Mouse (Mus musculus): ENCODE measurements at regions not wholly inside any gene's neighbourhood (a gene's known extent, or its start where the extent isn't known, plus 50 kb on each side); places are given as distances from the start of the nearest gene placed in this dataset.
"Not testable (repeated sequence)": the region's sequence is repeated elsewhere in the genome, so short reads cannot be mapped to it uniquely, and the experiment has no call there.

DNA sequence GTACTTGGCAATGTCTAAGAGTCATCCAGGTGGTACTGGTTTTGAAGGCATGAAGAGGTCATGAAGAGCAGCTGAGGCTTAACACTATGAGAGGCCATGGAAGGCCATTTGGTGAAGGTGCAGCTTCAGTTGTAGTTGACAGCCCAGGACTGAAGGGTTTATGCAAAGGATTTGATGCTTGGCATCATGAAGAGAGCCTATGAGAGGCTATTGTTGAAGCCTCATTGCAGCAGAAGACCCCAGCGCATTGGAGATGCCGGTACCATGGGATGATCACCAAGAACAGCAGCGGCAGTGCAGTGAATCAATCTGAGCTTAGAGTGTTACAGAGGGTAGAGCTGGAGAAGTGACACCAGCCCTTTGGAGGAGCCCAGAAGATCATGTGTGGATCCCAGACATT is 60.7 kb upstream of the Atp1b1 start:
- Histone ChIP-seq H3K9me3 (ENCODE audit: control insufficient read depth, insufficient read depth, low read depth, low read length) (no peaks in the 10 kb centered on the region), H3K27ac (ENCODE audit: insufficient read depth, low read depth, low read length, poor library complexity, severe bottlenecking) (no peak overlapping the region), H3K4me1 (ENCODE audit: control insufficient read depth in 2 of 2, insufficient read depth in 2 of 2, low read length in 2 of 2, poor library complexity in 1 of 2) (peaks cover 0 to 17% of the 10 kb centered on the region in 2 experiments; a peak in 3 of 4 replicates), H3K4me3 (ENCODE audit: insufficient read depth in 1 of 2, low read depth in 1 of 2, low read length in 2 of 2, poor library complexity in 1 of 2, severe bottlenecking in 1 of 2) (no peak overlapping the region), H3K36me3 (ENCODE audit: control insufficient read depth, insufficient read depth, low read length, poor library complexity, severe bottlenecking) (no peaks in the 10 kb centered on the region), H3K9ac (ENCODE audit: insufficient read depth, low read depth, low read length, poor library complexity, severe bottlenecking) (no peak overlapping the region)
- DNase-seq (ENCODE audit: low read depth, low spot score): no peak
- TF ChIP-seq ZNF384 (IDR thresholded peaks at IDR 0.05; ENCODE audit: low read depth, low read length) (no peak), CHD2 (IDR thresholded peaks at IDR 0.05; ENCODE audit: low read depth, low read length) (no peak), HCFC1 (IDR thresholded peaks at IDR 0.05; ENCODE audit: borderline replicate concordance, insufficient read depth, low read length) (no peak), ZC3H11A (IDR thresholded peaks at IDR 0.05; ENCODE audit: borderline replicate concordance, low read depth, low read length) (no peak)
- in situ Hi-C loops (cut with MboI; ENCODE audit: low sequenced_read_pairs in 2 of 2, unreplicated experiment in 2 of 2): no loop called here

DNA sequence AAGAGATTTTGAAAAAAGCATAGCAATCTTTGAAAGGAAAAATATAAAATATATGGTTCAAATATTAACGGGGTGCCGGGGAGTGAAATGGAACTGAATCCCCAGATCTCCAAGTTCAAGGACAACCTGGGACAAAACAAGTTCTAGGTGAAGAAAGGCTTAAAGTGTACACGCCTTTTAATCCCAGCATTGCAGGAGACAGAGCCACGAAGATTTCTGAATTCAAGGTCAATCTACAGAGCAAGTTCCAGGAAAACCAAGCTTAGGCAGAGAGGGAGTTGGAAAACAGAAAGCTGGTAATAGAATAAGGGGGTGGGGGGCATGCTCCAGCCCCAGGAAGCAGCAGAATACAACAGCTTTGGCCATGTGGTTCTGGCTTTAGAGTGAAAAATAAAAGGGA is 60.2 kb upstream of the Atp1b1 start:
- Histone ChIP-seq H3K9me3 (ENCODE audit: control insufficient read depth, insufficient read depth, low read depth, low read length) (no peaks in the 10 kb centered on the region), H3K9ac (ENCODE audit: insufficient read depth, low read depth, low read length, poor library complexity, severe bottlenecking) (no peak overlapping the region), H3K4me3 (ENCODE audit: insufficient read depth in 1 of 2, low read depth in 1 of 2, low read length in 2 of 2, poor library complexity in 1 of 2, severe bottlenecking in 1 of 2) (no peak overlapping the region), H3K4me1 (ENCODE audit: control insufficient read depth in 2 of 2, insufficient read depth in 2 of 2, low read length in 2 of 2, poor library complexity in 1 of 2) (peaks cover 0 to 15% of the 10 kb centered on the region in 2 experiments; a peak in 3 of 4 replicates), H3K27ac (ENCODE audit: insufficient read depth, low read depth, low read length, poor library complexity, severe bottlenecking) (no peak overlapping the region; the same call in 1 of the 2 replicates), H3K36me3 (ENCODE audit: control insufficient read depth, insufficient read depth, low read length, poor library complexity, severe bottlenecking) (no peaks in the 10 kb centered on the region)
- DNase-seq (ENCODE audit: low read depth, low spot score): no peak
- in situ Hi-C loops (cut with MboI; ENCODE audit: low sequenced_read_pairs in 2 of 2, unreplicated experiment in 2 of 2): no loop called here
- TF ChIP-seq CHD2 (IDR thresholded peaks at IDR 0.05; ENCODE audit: low read depth, low read length): no peak
- no peak for TF ChIP-seq HCFC1 (IDR thresholded peaks at IDR 0.05; ENCODE audit: borderline replicate concordance, insufficient read depth, low read length)
- no peak for TF ChIP-seq ZNF384 (IDR thresholded peaks at IDR 0.05; ENCODE audit: low read depth, low read length)
- TF ChIP-seq MAFK (IDR thresholded peaks at IDR 0.05; ENCODE audit: insufficient read depth, low read depth, low read length): no peak
- no peak for TF ChIP-seq ZC3H11A (IDR thresholded peaks at IDR 0.05; ENCODE audit: borderline replicate concordance, low read depth, low read length)

DNA sequence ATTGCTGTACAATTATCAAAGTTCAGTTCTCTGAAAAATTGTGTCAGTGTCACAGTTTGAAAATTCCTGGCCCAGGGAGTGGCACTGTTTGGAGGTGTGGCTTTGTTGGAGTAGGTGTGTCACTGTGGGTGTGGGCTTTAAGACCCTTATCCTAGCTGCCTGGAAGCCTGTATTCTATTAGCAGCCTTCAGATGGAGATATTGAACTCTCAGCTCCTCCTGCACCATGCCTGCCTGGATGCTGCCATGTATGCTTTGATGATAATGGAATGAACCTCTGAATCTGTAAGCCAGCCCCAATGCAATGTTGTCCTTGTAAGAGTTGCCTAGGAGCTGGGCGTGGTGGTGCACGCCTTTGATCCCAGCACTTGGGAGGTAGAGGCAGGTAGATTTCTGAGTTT is 59.2 kb upstream of the Atp1b1 start:
- H3K4me3 ChIP-seq (ENCODE audit: insufficient read depth in 1 of 2, low read depth in 1 of 2, low read length in 2 of 2, poor library complexity in 1 of 2, severe bottlenecking in 1 of 2); H3K27ac ChIP-seq (ENCODE audit: insufficient read depth, low read depth, low read length, poor library complexity, severe bottlenecking); in situ Hi-C loops (cut with MboI; ENCODE audit: low sequenced_read_pairs in 2 of 2, unreplicated experiment in 2 of 2); DNase-seq (ENCODE audit: low read depth, low spot score); H3K36me3 ChIP-seq (ENCODE audit: control insufficient read depth, insufficient read depth, low read length, poor library complexity, severe bottlenecking); H3K9ac ChIP-seq (ENCODE audit: insufficient read depth, low read depth, low read length, poor library complexity, severe bottlenecking); H3K9me3 ChIP-seq (ENCODE audit: control insufficient read depth, insufficient read depth, low read depth, low read length): not testable (repeated sequence)
- H3K4me1 ChIP-seq (ENCODE audit: control insufficient read depth in 2 of 2, insufficient read depth in 2 of 2, low read length in 2 of 2, poor library complexity in 1 of 2): peaks cover 0 to 12% of the 10 kb centered on the region in 2 experiments; a peak in 3 of 4 replicates

DNA sequence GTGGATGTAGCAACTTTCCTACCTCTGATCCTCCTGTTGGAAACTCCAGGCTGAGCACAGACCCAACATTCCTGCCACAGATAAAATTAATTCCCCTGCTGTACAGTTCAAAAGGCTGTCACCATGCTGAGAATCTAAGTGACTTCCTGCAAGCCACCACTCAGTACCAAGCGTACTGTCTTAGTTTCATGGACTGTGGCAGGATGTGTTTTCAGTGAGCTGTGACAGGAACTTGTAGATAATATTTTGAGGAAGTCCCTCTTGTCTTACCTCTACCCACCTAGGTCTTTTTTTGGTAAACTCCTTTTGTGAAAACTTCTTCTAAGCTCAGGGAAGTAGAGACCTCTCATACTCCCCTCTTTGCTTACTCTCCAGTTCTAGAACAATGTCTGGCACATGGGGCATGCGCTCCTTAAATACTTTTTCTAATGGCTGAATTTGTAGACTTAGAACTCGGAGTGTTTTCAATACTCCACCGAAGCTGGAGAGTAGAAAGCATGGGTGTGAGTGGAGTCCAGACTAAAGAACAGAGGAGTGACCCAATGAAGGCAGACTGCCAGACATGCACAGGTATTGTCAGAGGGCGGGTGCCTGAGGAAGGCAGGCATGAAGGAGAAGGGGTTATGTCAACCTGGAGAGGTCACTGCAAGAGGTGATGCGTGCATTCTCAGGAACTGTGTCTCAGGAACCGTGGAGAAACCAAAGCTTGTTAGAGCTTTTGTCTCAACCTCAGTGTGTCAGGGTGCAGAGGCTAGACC is 53.7 kb upstream of the Atp1b1 start:
- Histone ChIP-seq H3K36me3 (ENCODE audit: control insufficient read depth, insufficient read depth, low read length, poor library complexity, severe bottlenecking) (no peaks in the 10 kb centered on the region), H3K4me1 (ENCODE audit: control insufficient read depth in 2 of 2, insufficient read depth in 2 of 2, low read length in 2 of 2, poor library complexity in 1 of 2) (peaks cover 0 to 6% of the 10 kb centered on the region in 2 experiments; a peak in 1 of 4 replicates), H3K27ac (ENCODE audit: insufficient read depth, low read depth, low read length, poor library complexity, severe bottlenecking) (no peak overlapping the region), H3K4me3 (ENCODE audit: insufficient read depth in 1 of 2, low read depth in 1 of 2, low read length in 2 of 2, poor library complexity in 1 of 2, severe bottlenecking in 1 of 2) (no peak overlapping the region), H3K9me3 (ENCODE audit: control insufficient read depth, insufficient read depth, low read depth, low read length) (no peaks in the 10 kb centered on the region), H3K9ac (ENCODE audit: insufficient read depth, low read depth, low read length, poor library complexity, severe bottlenecking) (no peak overlapping the region)
- in situ Hi-C loops (cut with MboI; ENCODE audit: low sequenced_read_pairs in 2 of 2, unreplicated experiment in 2 of 2): no loop called here
- TF ChIP-seq ZNF384 (IDR thresholded peaks at IDR 0.05; ENCODE audit: low read depth, low read length) (no peak), CHD2 (IDR thresholded peaks at IDR 0.05; ENCODE audit: low read depth, low read length) (no peak)
- no peak for DNase-seq (ENCODE audit: low read depth, low spot score)

DNA sequence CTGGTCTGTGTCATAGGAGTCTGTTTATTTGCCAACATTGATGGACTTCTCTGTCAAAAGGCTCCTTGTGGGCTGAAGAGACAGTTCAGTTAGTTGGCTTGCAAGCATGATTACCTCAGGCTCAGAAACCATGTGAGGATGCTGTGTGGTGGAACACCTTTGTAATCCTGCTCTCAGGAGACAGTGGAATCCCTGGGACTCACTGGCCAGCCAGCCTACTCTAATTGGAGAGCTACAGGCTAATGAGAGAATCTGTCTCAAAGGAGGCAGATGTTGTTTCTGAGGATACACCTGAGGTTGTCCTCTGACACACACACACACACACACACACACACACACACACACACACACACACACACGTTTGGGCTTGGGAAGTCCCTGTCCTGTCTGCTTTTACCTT is 51.1 kb upstream of the Atp1b1 start:
- Histone ChIP-seq H3K27ac (ENCODE audit: insufficient read depth, low read depth, low read length, poor library complexity, severe bottlenecking) (no peak overlapping the region), H3K9me3 (ENCODE audit: control insufficient read depth, insufficient read depth, low read depth, low read length) (no peaks in the 10 kb centered on the region), H3K4me3 (ENCODE audit: insufficient read depth in 1 of 2, low read depth in 1 of 2, low read length in 2 of 2, poor library complexity in 1 of 2, severe bottlenecking in 1 of 2) (no peak overlapping the region), H3K4me1 (ENCODE audit: control insufficient read depth in 2 of 2, insufficient read depth in 2 of 2, low read length in 2 of 2, poor library complexity in 1 of 2) (no peaks in the 10 kb centered on the region), H3K36me3 (ENCODE audit: control insufficient read depth, insufficient read depth, low read length, poor library complexity, severe bottlenecking) (no peaks in the 10 kb centered on the region), H3K9ac (ENCODE audit: insufficient read depth, low read depth, low read length, poor library complexity, severe bottlenecking) (no peak overlapping the region)
- TF ChIP-seq CHD2 (IDR thresholded peaks at IDR 0.05; ENCODE audit: low read depth, low read length) (no peak), HCFC1 (IDR thresholded peaks at IDR 0.05; ENCODE audit: borderline replicate concordance, insufficient read depth, low read length) (no peak), ZC3H11A (IDR thresholded peaks at IDR 0.05; ENCODE audit: borderline replicate concordance, low read depth, low read length) (no peak), MAFK (IDR thresholded peaks at IDR 0.05; ENCODE audit: insufficient read depth, low read depth, low read length) (no peak), ZNF384 (IDR thresholded peaks at IDR 0.05; ENCODE audit: low read depth, low read length) (no peak)
- no peak for DNase-seq (ENCODE audit: low read depth, low spot score)
- in situ Hi-C loops (cut with MboI; ENCODE audit: low sequenced_read_pairs in 2 of 2, unreplicated experiment in 2 of 2): no loop called here
